Mouse (Mus musculus) olfactory bulb, adult 2 months (tissue): Measurements from ENCODE around the gene Gab2.

Experiments
- CTCF ChIP-seq: fragments of 200-500 bp; IDR thresholded peaks from 2 replicates; pipeline ENCODE4 v1.5.1; 2012; ENCODE audit warnings: low read depth, mild to moderate bottlenecking, low read length, moderate library complexity; ENCODE audit not compliant: insufficient read depth
- POLR2A ChIP-seq: fragments of 200-500 bp; IDR thresholded peaks from 2 replicates; pipeline ENCODE4 v1.6.1; 2012; ENCODE audit warnings: mild to moderate bottlenecking, low read depth, low read length, moderate library complexity; ENCODE audit not compliant: insufficient read depth

- TF ChIP-seq CTCF = no peak
- TF ChIP-seq POLR2A = no peak
Observed at GRCm38 (mm10) chr7:97314646-97315045, 233.3 kb downstream of the Gab2 start.
